Mouse (Mus musculus): ENCODE measurements around the gene Ing4. TPM values are rescaled to one million over a fixed set of nuclear protein-coding genes. Genes with fewer than 3 reads are reported as not detected.
A peak's percentile ranks its signal among the peaks of the same experiment; 100 is the strongest.

Gene Ing4
- polyA plus RNA-seq, 1 experiment from 2014 or later = 144 TPM

GRCm38 (mm10) chr6:125081394-125081793, 41.8 kb downstream of the Ing4 start:
- H3K4me3 ChIP-seq = peak overlapping the region; percentile 45
- ATAC-seq (ENCODE audit: low FRiP score, low read depth) = peak; percentile 57
- 22% methylated on average over 25 of the region's 25 CpGs for WGBS

GRCm38 (mm10) chr6:125081797-125082560, 42.4 kb downstream of the Ing4 start:
- peak; percentile 91 for ATAC-seq (ENCODE audit: low FRiP score, low read depth)
- Histone ChIP-seq H3K27me3 (no peaks in the 10 kb centered on the region), H3K4me1 (replicated peaks) (peaks cover 9% of the 10 kb centered on the region), H3K9ac (peak overlapping the region; percentile 57), H3K27ac (replicated peaks) (peak overlapping the region; percentile 92), H3K4me3 (peak overlapping the region; percentile 45), H3K4me2 (peak overlapping the region; percentile 84), H3K36me3 (no peaks in the 10 kb centered on the region), H3K9me3 (no peaks in the 10 kb centered on the region)
- WGBS = 23% methylated on average over 45 of the region's 45 CpGs

More at GRCm38 (mm10) chr6:125081394-125081793, 41.8 kb downstream of the Ing4 start:
- peak overlapping the region; percentile 57 for H3K9ac ChIP-seq
- H3K4me2 ChIP-seq = peak overlapping the region; percentile 84
- peak overlapping the region; percentile 92 for H3K27ac ChIP-seq (replicated peaks)
- H3K4me1 ChIP-seq (replicated peaks) = peaks cover 9% of the 10 kb centered on the region
- H3K27me3 ChIP-seq = no peaks in the 10 kb centered on the region
- no peaks in the 10 kb centered on the region for H3K36me3 ChIP-seq
- no peaks in the 10 kb centered on the region for H3K9me3 ChIP-seq

- WGBS = 86% methylated on average over 7 of the region's 7 CpGs
- Histone ChIP-seq H3K27ac (replicated peaks) (no peak overlapping the region), H3K4me1 (replicated peaks) (peaks cover 9% of the 10 kb centered on the region), H3K4me3 (no peak overlapping the region), H3K4me2 (no peak overlapping the region), H3K27me3 (no peaks in the 10 kb centered on the region), H3K9me3 (no peaks in the 10 kb centered on the region), H3K36me3 (no peaks in the 10 kb centered on the region), H3K9ac (no peak overlapping the region)
- no peak for ATAC-seq (ENCODE audit: low FRiP score, low read depth)
These were observed 43.3 kb downstream of the Ing4 start for GRCm38 (mm10) chr6:125082801-125083386.

- no peaks in the 10 kb centered on the region for H3K27me3 ChIP-seq
- H3K9me3 ChIP-seq = no peaks in the 10 kb centered on the region
- H3K27ac ChIP-seq (replicated peaks) = no peak overlapping the region
- peaks cover 23% of the 10 kb centered on the region for H3K4me1 ChIP-seq (replicated peaks)
- no peak overlapping the region for H3K9ac ChIP-seq
- H3K36me3 ChIP-seq = no peaks in the 10 kb centered on the region
- 4% methylated on average over 4 of the region's 4 CpGs for WGBS
- H3K4me3 ChIP-seq = no peak overlapping the region
- no peak overlapping the region for H3K4me2 ChIP-seq
- peak; percentile 13 for ATAC-seq (ENCODE audit: low FRiP score, low read depth)
These were observed 44.9 kb downstream of the Ing4 start for GRCm38 (mm10) chr6:125084424-125084823.

- Histone ChIP-seq H3K9me3 (no peaks in the 10 kb centered on the region), H3K27me3 (no peaks in the 10 kb centered on the region), H3K4me2 (no peak overlapping the region), H3K4me1 (replicated peaks) (peaks cover 28% of the 10 kb centered on the region), H3K4me3 (no peak overlapping the region), H3K9ac (no peak overlapping the region), H3K36me3 (no peaks in the 10 kb centered on the region), H3K27ac (replicated peaks) (peak overlapping the region; percentile 93)
- WGBS = 78% methylated on average over 3 of the region's 3 CpGs
- ATAC-seq (ENCODE audit: low FRiP score, low read depth) = no peak
These were observed 48.4 kb downstream of the Ing4 start for GRCm38 (mm10) chr6:125087937-125088336.

- WGBS = 2% methylated on average over 20 of the region's 20 CpGs
- Histone ChIP-seq H3K9me3 (no peaks in the 10 kb centered on the region), H3K4me2 (peak overlapping the region; percentile 54), H3K4me3 (0 out of 2 replicates have a peak overlapping the region, but pooled peaks have one; percentile 1), H3K36me3 (no peaks in the 10 kb centered on the region), H3K27ac (replicated peaks) (peak overlapping the region; percentile 93), H3K4me1 (replicated peaks) (peaks cover 28% of the 10 kb centered on the region), H3K9ac (peak overlapping the region; percentile 23), H3K27me3 (no peaks in the 10 kb centered on the region)
- peak; percentile 88 for ATAC-seq (ENCODE audit: low FRiP score, low read depth)
These were observed 49.2 kb downstream of the Ing4 start for GRCm38 (mm10) chr6:125088561-125089321.

- Histone ChIP-seq H3K4me1 (replicated peaks) (peaks cover 28% of the 10 kb centered on the region), H3K9ac (peak overlapping the region; percentile 37; the same call in 1 of the 2 replicates), H3K9me3 (no peaks in the 10 kb centered on the region), H3K4me2 (peak overlapping the region; percentile 54), H3K4me3 (peak overlapping the region; percentile 23), H3K27ac (replicated peaks) (peak overlapping the region; percentile 93), H3K36me3 (no peaks in the 10 kb centered on the region), H3K27me3 (no peaks in the 10 kb centered on the region)
- peak; percentile 76 for ATAC-seq (ENCODE audit: low FRiP score, low read depth)
- 2% methylated on average over 15 of the region's 15 CpGs for WGBS
These were observed 50.2 kb downstream of the Ing4 start for GRCm38 (mm10) chr6:125089521-125090321.

- Histone ChIP-seq H3K9ac (peak overlapping the region; percentile 37; the same call in 1 of the 2 replicates), H3K4me1 (replicated peaks) (peaks cover 33% of the 10 kb centered on the region), H3K9me3 (no peaks in the 10 kb centered on the region), H3K4me2 (peak overlapping the region; percentile 54), H3K4me3 (0 out of 2 replicates have a peak overlapping the region, but pooled peaks have one; percentile 1), H3K36me3 (no peaks in the 10 kb centered on the region), H3K27ac (replicated peaks) (peak overlapping the region; percentile 93), H3K27me3 (no peaks in the 10 kb centered on the region)
- ATAC-seq (ENCODE audit: low FRiP score, low read depth) = no peak
- WGBS = 44% methylated on average over 10 of the region's 10 CpGs
These were observed 51.0 kb downstream of the Ing4 start for GRCm38 (mm10) chr6:125090341-125091085.

GRCm38 (mm10) chr6:125092372-125092771, 52.8 kb downstream of the Ing4 start:
- Histone ChIP-seq H3K27ac (replicated peaks) (no peak overlapping the region), H3K27me3 (no peaks in the 10 kb centered on the region), H3K4me2 (no peak overlapping the region), H3K36me3 (no peaks in the 10 kb centered on the region), H3K9ac (no peak overlapping the region), H3K4me3 (no peak overlapping the region), H3K4me1 (replicated peaks) (peaks cover 37% of the 10 kb centered on the region), H3K9me3 (no peaks in the 10 kb centered on the region)
- 88% methylated on average over 5 of the region's 5 CpGs for WGBS
- ATAC-seq (ENCODE audit: low FRiP score, low read depth) = no peak

- Histone ChIP-seq H3K9ac (no peak overlapping the region), H3K4me2 (no peak overlapping the region), H3K36me3 (peaks cover 1% of the 10 kb centered on the region; the same call in 1 of the 2 replicates), H3K4me1 (replicated peaks) (peaks cover 44% of the 10 kb centered on the region), H3K27me3 (no peaks in the 10 kb centered on the region), H3K27ac (replicated peaks) (peak overlapping the region; percentile 93), H3K9me3 (no peaks in the 10 kb centered on the region), H3K4me3 (no peak overlapping the region)
- 53% methylated on average over 3 of the region's 3 CpGs for WGBS
- ATAC-seq (ENCODE audit: low FRiP score, low read depth) = no peak; the same call in 1 of the 2 replicates
These were observed 55.3 kb downstream of the Ing4 start for GRCm38 (mm10) chr6:125094843-125095242.
